Mouse (Mus musculus): ENCODE data around the gene Tmem107.
A peak's percentile ranks its signal among the peaks of the same experiment; 100 is the strongest.

GRCm38 (mm10) chr11:69071262-69071661 lies 656 bp downstream of the Tmem107 start:
- no peak for TF ChIP-seq CTCF (conservative IDR thresholded peaks at IDR 0.05 in 1 of 2, IDR thresholded peaks at IDR 0.05 in 1 of 2; ENCODE audit: low read depth in 2 of 2, low read length in 2 of 2)
- TF ChIP-seq MEF2A (IDR thresholded peaks at IDR 0.05; ENCODE audit: borderline replicate concordance, low read depth, low read length): no peak
- TF ChIP-seq MAX (IDR thresholded peaks at IDR 0.05; ENCODE audit: low read length): no peak
- TF ChIP-seq POLR2A (IDR thresholded peaks at IDR 0.05; ENCODE audit: low read depth, low read length): no peak
- no peak for TF ChIP-seq E2F4 (IDR thresholded peaks at IDR 0.05; ENCODE audit: insufficient replicate concordance, low read depth, low read length)
- no peak for TF ChIP-seq POLR2AphosphoS2 (IDR thresholded peaks at IDR 0.05; ENCODE audit: low read depth, low read length)
- TF ChIP-seq TBP (conservative IDR thresholded peaks at IDR 0.05; ENCODE audit: low read depth, low read length): no peak
- 0 out of 2 replicates have a peak, but pooled peaks have one; percentile 28 for TF ChIP-seq BHLHE40 (IDR thresholded peaks at IDR 0.05; ENCODE audit: low read depth, low read length)
- peak; percentile 43; the same call in 1 of the 2 replicates for TF ChIP-seq CHD2 (IDR thresholded peaks at IDR 0.05; ENCODE audit: low read length)
